Mouse (Mus musculus) gastrocnemius, postnatal 25 days (tissue): ENCODE results near the gene C1qtnf5. TPM values are rescaled to one million over a fixed set of nuclear protein-coding genes. Genes with fewer than 3 reads are reported as not detected.
"Not testable (repeated sequence)": the region's sequence is repeated elsewhere in the genome, so short reads cannot be mapped to it uniquely, and the experiment has no call there.

Experiments
- DNase-seq: peaks from one replicate; pipeline ENCODE4 v3.0.0; 2022
- total RNA-seq, 2 experiments: library from RNA; stranded (reverse); gene quantifications; 1 replicate in 1 of 2; 2 replicates in 1 of 2; pipeline ENCODE4 v1.2.3; 2021

Gene C1qtnf5
- total RNA-seq, 2 experiments from 2014 or later = 8.0 to 13.6 TPM

- no peak for DNase-seq
Observed at GRCm38 (mm10) chr9:44105781-44106180, 1.3 kb upstream of the C1qtnf5 start.

GRCm38 (mm10) chr9:44106182-44106581 is 863 bp upstream of the C1qtnf5 start:
- DNase-seq = no peak

GRCm38 (mm10) chr9:44106596-44106995 is 449 bp upstream of the C1qtnf5 start:
- DNase-seq = no peak

- no peak for DNase-seq
Observed at GRCm38 (mm10) chr9:44107557-44108179, 623 bp downstream of the C1qtnf5 start.

GRCm38 (mm10) chr9:44108269-44109055 is 1.4 kb downstream of the C1qtnf5 start:
- DNase-seq = no peak

GRCm38 (mm10) chr9:44109360-44110095 is 2.5 kb downstream of the C1qtnf5 start:
- DNase-seq = no peak

- DNase-seq = not testable (repeated sequence)
Observed at GRCm38 (mm10) chr9:44111909-44112308, 4.9 kb downstream of the C1qtnf5 start.

GRCm38 (mm10) chr9:44113105-44113789 is 6.2 kb downstream of the C1qtnf5 start, which contains the start of the genes Gm49380 and Rnf26:
TSS of gene Gm49380 (minus strand) at chr9:44113500.
TSS of gene Rnf26 (minus strand) at chr9:44113517.
- DNase-seq = peak; percentile 96

- no peak for DNase-seq
Observed at GRCm38 (mm10) chr9:44114453-44114852, 7.4 kb downstream of the C1qtnf5 start.

GRCm38 (mm10) chr9:44115599-44115998 is 8.6 kb downstream of the C1qtnf5 start:
- no peak for DNase-seq

- no peak for DNase-seq
Observed at GRCm38 (mm10) chr9:44116182-44116581, 9.1 kb downstream of the C1qtnf5 start.

GRCm38 (mm10) chr9:44119011-44119410 is 12.0 kb downstream of the C1qtnf5 start:
- no peak for DNase-seq

GRCm38 (mm10) chr9:44119948-44120465 is 13.0 kb downstream of the C1qtnf5 start:
- DNase-seq = no peak

- DNase-seq = no peak
Observed at GRCm38 (mm10) chr9:44124317-44124716, 17.3 kb downstream of the C1qtnf5 start.

GRCm38 (mm10) chr9:44125026-44125425 is 18.0 kb downstream of the C1qtnf5 start:
- no peak for DNase-seq

GRCm38 (mm10) chr9:44125546-44126428 is 18.7 kb downstream of the C1qtnf5 start:
- peak; percentile 65 for DNase-seq

- DNase-seq = no peak
Observed at GRCm38 (mm10) chr9:44126746-44127145, 19.7 kb downstream of the C1qtnf5 start.

GRCm38 (mm10) chr9:44127351-44127801 is 20.3 kb downstream of the C1qtnf5 start:
- peak; percentile 46 for DNase-seq

- no peak for DNase-seq
Observed at GRCm38 (mm10) chr9:44129633-44130032, 22.6 kb downstream of the C1qtnf5 start.

- DNase-seq = peak; percentile 82
Observed at GRCm38 (mm10) chr9:44130034-44130433, 23.0 kb downstream of the C1qtnf5 start.
